Mouse (Mus musculus): ENCODE measurements around the gene Olfr1028.

The Olfr1028 gene

DNA sequence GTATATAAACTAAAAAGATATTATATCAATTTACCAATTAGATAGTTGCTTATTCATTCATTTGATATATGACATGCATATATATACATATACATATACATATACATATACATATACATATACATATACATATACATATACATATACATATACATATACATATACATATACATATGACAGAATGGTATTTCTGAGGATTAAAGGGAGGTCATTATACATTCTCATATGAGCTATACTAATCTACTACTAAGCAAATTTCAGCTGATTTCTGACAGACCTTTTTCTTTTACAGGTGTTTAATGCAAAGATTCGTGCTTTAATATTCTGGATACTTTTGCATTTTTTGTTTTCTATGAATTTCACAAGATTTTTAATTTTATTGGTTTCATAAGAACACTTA lies at the start of gene Olfr1028:
Olfr1028 (plus strand) TSS at position 301 of the 400 bp plus-strand sequence.
- DNase-seq (ENCODE audit: extremely low read depth, low read depth, low spot score) = no peak

DNA sequence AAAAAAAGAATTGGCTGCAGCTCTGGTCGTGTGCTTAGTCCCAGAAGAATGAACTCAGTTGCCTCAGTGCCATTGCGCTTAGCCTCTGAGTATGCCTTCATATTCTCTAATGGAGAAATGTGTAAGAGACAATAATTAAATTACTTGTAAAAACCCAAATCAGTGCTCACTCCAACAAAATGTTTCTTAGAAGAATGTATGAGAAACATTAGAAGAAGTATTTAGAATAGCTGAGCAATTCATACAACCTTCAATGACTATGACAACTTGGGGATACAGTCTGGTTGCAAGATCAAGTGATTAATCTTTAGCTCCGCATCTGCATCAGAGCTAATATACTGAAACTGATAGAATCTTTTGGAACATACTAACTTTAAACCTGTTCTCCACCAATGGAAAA lies 45.3 kb upstream of the Olfr1028 start, which contains the start of gene Olfr1024:
Olfr1024 (minus strand) TSS at position 101 of the 400 bp plus-strand sequence.
- DNase-seq (ENCODE audit: extremely low read depth, low read depth, low spot score) = no peak

DNA sequence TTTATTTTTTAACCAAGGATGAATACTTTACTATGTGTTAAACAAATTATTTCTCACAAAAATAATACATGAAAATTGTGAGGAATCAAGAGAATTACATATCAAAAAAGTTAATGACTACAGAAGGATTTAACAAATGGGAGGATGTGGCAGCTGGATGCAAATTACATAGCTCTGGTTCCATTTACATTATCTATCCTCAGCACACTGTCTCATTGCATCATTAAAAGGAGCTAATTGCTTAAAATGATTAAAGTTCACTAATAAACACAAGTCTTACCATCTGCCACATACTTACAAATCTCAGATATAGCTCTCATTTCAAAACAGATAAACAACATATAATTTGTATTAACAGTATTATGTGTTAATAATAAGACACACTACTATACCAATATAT lies 37.0 kb upstream of the Olfr1028 start:
- no peak for DNase-seq (ENCODE audit: extremely low read depth, low read depth, low spot score)

DNA sequence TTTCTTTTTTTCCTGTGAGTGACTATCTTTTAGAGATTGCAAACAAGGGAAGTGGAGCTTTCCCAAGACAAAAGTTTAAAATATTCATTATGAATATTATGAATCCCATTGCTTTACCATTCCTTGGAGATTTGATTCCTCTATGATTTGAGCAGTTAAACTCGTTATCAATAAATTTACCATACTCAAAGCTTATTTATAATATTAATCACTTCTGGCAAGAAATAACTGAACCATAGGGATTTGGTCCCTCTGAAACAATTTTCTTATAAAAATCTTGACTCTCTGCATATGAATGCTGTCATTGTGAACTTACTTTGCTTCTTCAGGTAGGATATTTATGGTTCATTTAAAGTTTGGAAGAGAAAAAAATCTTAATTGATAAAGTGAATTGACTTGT lies 35.3 kb upstream of the Olfr1028 start, which contains the start of gene Olfr1025-ps1:
Olfr1025-ps1 (plus strand) TSS at position 301 of the 400 bp plus-strand sequence.
- no peak for DNase-seq (ENCODE audit: extremely low read depth, low read depth, low spot score)

DNA sequence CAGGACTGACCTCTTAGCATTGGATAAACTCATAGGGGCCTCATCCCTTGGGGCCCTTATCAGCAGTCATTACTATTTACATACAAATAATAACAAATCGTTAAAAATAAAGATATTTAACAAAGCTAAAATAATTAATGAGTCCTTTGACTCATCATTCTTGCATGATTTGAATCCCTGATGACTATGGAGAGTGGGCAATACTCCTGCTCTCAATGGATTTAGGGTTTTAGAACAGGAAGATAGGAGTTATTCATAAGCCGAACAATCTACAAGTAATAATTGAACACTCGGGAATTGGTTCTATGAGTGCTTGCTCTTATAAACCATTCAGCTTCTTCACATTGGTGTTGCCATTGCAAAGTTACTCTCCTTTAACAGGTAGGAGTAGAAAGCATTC lies 29.0 kb upstream of the Olfr1028 start, which contains the start of gene Olfr1026:
Olfr1026 (plus strand) TSS at position 301 of the 400 bp plus-strand sequence.
- DNase-seq (ENCODE audit: extremely low read depth, low read depth, low spot score) = no peak

DNA sequence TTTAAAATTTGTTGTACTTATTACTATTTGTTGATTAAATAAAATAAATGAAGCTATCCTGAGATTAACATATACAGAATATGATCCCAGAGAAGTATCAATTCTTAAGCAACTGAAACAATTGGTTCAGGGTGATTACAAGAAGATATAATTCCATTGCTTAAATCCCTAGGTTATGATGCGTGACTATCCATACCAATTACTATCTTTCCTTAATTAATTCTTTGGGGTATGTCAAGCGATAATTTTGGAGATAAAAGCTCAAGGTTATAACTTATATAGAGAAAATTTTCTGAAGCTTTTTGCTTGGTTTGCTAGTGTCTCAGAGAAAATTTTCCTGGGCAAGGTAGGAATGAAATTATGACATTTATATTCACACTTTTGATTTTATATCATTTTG lies 23.4 kb downstream of the Olfr1028 start, which contains the start of gene Olfr1029:
Olfr1029 (plus strand) TSS at position 301 of the 400 bp plus-strand sequence.
- no peak for DNase-seq (ENCODE audit: extremely low read depth, low read depth, low spot score)

DNA sequence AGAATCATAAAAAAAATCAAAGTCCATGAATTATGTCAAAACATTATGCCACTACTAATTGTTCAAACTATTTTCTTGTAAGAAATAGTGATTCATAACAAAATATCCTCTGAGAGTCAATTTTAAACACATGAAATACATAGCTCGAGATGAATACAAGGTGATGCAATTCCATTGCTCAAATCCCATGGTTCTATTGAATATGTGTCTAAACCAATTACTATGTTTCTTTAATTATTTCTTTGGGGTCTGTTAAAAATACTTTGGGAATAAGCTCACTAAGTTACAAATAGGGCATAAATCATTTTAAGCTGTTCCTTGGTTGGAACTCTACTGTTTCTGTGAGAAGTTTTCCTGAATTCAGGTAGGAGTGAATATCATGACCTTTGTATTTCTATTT lies 28.7 kb downstream of the Olfr1028 start, which contains the start of gene Olfr1030:
Olfr1030 (plus strand) TSS at position 301 of the 400 bp plus-strand sequence.
- DNase-seq (ENCODE audit: extremely low read depth, low read depth, low spot score) = no peak

DNA sequence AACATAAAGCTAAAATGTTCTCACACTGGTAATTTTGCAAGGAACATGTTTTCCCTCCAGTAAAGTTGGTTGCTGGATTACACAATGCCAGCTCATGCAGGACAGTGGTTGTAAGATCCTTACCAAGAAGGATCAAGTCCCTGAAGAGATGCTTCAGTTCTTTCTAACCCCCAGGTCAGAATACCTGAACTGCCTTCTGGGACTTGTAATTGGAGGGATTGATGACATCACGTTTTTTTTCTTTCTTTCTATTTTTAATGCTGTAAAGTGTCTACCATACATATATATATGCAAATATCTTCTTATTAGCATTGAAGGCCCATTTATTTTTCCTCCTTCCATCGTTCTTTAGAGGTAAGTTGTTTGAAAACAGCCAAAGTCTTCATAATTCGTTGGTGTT lies 39.8 kb downstream of the Olfr1028 start, which contains the start of gene Olfr1031:
Olfr1031 (plus strand) TSS at position 301 of the 400 bp plus-strand sequence.
- no peak for DNase-seq (ENCODE audit: extremely low read depth, low read depth, low spot score)
